Mouse (Mus musculus): ENCODE results near the gene Vmn1r2. TPM values are rescaled to one million over a fixed set of nuclear protein-coding genes. Genes with fewer than 3 reads are reported as not detected.
"Not testable (repeated sequence)": the region's sequence is repeated elsewhere in the genome, so short reads cannot be mapped to it uniquely, and the experiment has no call there.

The Vmn1r2 gene
- total RNA-seq (2014; fragmentation: Nextera tagmentation) (1.6 TPM in 1 of 2 replicates, not detected in the other), total RNA-seq (2017) (0.81 TPM in 1 of 2 replicates, not detected in the other), polyA plus RNA-seq (2012) (not detected in 2 replicates)

DNA sequence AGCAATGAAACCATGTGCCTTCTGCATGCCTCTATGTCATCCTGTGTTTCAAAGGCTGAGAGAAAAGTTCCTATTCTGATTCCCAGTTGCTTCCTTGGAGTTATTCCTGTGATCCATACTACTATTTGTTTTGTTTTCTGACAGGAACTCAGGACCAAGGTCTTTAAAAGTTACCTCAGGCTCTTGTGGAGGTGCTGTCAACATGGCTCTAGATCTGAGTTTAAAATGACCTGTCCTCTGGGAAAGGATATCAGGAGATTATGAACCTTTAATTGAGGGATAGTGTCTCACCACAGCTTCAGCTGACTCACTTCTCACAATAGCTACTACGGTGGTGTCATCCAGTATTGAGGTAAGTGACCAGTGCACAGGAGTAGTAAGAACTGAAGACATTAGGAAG is at the start of gene Vmn1r2:
Gene Vmn1r2, plus strand, starts transcription at position 301 of the 400 bp plus-strand sequence.
- not testable (repeated sequence) for DNase-seq (ENCODE audit: low spot score); H3K9me3 ChIP-seq (replicated peaks); ATAC-seq (ENCODE audit: extremely low read depth, insufficient number of reproducible peaks, low FRiP score, poor library complexity, severe bottlenecking); H3K4me1 ChIP-seq (ENCODE audit: insufficient read depth, low read depth, low read length); H3K27me3 ChIP-seq (ENCODE audit: insufficient read depth, low read length); H3K4me3 ChIP-seq (ENCODE audit: low read depth, low read length); H3K36me3 ChIP-seq (replicated peaks)

DNA sequence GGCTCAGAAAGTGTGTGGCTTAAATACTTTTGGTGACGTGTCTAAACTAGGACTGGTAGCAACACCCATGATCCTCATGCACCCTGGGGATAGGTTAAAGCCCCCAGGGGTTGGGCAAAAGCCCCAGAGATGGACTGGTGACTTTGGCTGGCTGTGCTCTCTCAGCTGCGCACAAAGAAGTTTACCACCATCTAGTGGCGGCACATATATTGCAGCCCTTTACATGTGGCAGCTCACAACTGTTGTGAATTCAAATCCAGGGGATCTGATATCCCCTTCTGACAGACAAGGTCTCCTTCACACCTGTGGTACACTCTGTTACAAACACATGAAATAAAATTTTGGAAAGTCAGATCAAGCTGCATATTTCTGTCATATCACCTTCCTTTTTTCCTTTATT is 19.2 kb upstream of the Vmn1r2 start:
- H3K9me3 ChIP-seq (replicated peaks); DNase-seq (ENCODE audit: low spot score); H3K4me1 ChIP-seq (ENCODE audit: insufficient read depth, low read depth, low read length); H3K4me3 ChIP-seq (ENCODE audit: low read depth, low read length); H3K27me3 ChIP-seq (ENCODE audit: insufficient read depth, low read length); H3K36me3 ChIP-seq (replicated peaks): not testable (repeated sequence)
- peak; percentile 48; the same call in 1 of the 2 replicates for ATAC-seq (ENCODE audit: extremely low read depth, insufficient number of reproducible peaks, low FRiP score, poor library complexity, severe bottlenecking)

DNA sequence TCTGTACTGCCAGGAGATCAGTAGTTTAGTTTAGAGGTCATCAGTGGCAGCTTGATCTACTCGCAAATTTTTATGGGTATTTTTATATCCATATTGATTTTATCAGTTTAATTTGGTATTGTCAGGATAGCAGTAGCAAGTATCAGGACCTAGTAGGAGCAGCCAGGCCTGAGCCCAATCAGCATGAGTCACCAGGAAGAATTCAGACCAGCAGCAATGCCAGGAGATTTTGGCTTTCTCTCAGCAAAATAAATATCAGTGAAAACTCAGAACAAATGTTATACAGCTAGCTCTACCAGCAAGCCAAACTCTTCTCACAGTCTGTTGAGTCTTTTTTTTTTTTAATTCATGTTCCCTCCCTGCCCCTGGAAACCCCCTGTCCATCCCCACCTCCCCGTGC is 13.8 kb upstream of the Vmn1r2 start:
- DNase-seq (ENCODE audit: low spot score); H3K9me3 ChIP-seq (replicated peaks); H3K27me3 ChIP-seq (ENCODE audit: insufficient read depth, low read length); H3K4me3 ChIP-seq (ENCODE audit: low read depth, low read length); H3K4me1 ChIP-seq (ENCODE audit: insufficient read depth, low read depth, low read length); H3K36me3 ChIP-seq (replicated peaks); ATAC-seq (ENCODE audit: extremely low read depth, insufficient number of reproducible peaks, low FRiP score, poor library complexity, severe bottlenecking): not testable (repeated sequence)

DNA sequence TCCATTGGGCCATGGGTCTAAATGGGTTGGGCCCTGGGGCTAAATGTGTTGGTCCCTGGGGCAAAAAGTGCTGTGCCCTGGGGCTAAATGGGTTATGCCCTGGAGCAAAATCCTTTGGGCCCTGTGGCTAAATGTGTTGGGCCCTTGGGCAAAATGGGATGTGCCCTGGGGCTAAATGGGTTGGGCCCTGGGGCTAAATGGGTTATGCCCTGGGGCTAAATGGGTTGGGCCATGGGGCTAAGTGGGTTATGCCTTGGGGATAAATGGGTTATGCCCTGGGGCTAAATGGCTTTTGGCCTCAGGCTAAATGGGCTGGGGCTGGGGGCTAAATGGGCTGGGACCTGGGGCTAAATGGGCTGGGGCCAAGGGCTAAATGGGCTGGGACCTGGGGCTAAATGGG is 2.7 kb upstream of the Vmn1r2 start:
- not testable (repeated sequence) for H3K27me3 ChIP-seq (ENCODE audit: insufficient read depth, low read length); DNase-seq (ENCODE audit: low spot score); H3K4me3 ChIP-seq (ENCODE audit: low read depth, low read length); ATAC-seq (ENCODE audit: extremely low read depth, insufficient number of reproducible peaks, low FRiP score, poor library complexity, severe bottlenecking); H3K36me3 ChIP-seq (replicated peaks); H3K4me1 ChIP-seq (ENCODE audit: insufficient read depth, low read depth, low read length); H3K9me3 ChIP-seq (replicated peaks)

DNA sequence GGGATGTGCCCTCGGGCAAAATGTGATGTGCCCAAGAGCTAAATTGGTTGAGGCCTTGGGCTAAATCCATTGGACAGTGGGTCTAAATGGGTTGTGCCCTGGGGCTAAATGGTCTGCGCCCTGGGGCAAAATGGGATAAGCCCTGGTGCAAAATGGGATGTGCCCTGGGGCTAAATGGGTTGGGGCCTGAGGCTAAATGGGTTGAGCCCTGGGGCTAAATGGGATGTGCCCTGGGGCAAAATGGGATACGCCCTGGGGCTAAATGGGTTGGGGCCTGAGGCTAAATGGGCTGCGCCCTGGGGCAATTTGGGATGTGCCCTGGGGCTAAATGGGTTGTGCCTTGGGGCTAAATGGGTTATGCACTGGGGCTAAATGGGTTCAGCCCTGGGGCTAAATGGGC is 2.1 kb upstream of the Vmn1r2 start:
- Histone ChIP-seq H3K4me3 (ENCODE audit: low read depth, low read length) (no peak overlapping the region), H3K4me1 (ENCODE audit: insufficient read depth, low read depth, low read length) (no peaks in the 10 kb centered on the region), H3K36me3 (replicated peaks) (no peaks in the 10 kb centered on the region), H3K9me3 (replicated peaks) (peaks cover 3% of the 10 kb centered on the region; the same call in 1 of the 2 replicates), H3K27me3 (ENCODE audit: insufficient read depth, low read length) (no peaks in the 10 kb centered on the region)
- TF ChIP-seq GATA1 (IDR thresholded peaks at IDR 0.05; ENCODE audit: borderline replicate concordance, low read length) (no peak), CTCF (IDR thresholded peaks at IDR 0.05; ENCODE audit: low read depth, low read length) (no peak), TAL1 (conservative IDR thresholded peaks at IDR 0.05; ENCODE audit: low read depth, low read length) (no peak), POLR2AphosphoS5 (IDR thresholded peaks at IDR 0.05; ENCODE audit: insufficient replicate concordance, low read depth, low read length) (no peak), GATA2 (IDR thresholded peaks at IDR 0.05; ENCODE audit: borderline replicate concordance, low read depth, low read length) (no peak)
- DNase-seq (ENCODE audit: low spot score) (no peak), ATAC-seq (ENCODE audit: extremely low read depth, insufficient number of reproducible peaks, low FRiP score, poor library complexity, severe bottlenecking) (no peak)

DNA sequence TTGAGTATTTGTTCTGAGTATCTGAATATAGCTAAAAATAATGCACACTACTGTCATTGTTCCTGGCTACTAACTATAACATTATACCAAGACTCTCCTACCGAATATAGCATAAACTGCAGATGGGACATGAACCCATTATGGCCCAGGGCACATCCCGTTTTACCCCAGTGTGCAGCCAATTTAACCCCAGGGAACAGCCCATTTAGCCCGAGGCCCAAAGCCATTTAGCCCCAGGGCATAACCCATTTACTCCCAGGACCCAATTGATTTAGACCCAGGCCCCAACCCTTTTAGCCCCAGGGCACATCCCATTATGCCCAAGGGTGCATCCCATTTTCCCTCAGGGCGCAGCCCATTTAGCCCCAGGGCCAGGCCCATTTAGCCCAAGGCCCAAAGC is 7.5 kb downstream of the Vmn1r2 start:
- not testable (repeated sequence) for H3K4me1 ChIP-seq (ENCODE audit: insufficient read depth, low read depth, low read length); H3K4me3 ChIP-seq (ENCODE audit: low read depth, low read length); ATAC-seq (ENCODE audit: extremely low read depth, insufficient number of reproducible peaks, low FRiP score, poor library complexity, severe bottlenecking); DNase-seq (ENCODE audit: low spot score); H3K9me3 ChIP-seq (replicated peaks); H3K27me3 ChIP-seq (ENCODE audit: insufficient read depth, low read length); H3K36me3 ChIP-seq (replicated peaks)

DNA sequence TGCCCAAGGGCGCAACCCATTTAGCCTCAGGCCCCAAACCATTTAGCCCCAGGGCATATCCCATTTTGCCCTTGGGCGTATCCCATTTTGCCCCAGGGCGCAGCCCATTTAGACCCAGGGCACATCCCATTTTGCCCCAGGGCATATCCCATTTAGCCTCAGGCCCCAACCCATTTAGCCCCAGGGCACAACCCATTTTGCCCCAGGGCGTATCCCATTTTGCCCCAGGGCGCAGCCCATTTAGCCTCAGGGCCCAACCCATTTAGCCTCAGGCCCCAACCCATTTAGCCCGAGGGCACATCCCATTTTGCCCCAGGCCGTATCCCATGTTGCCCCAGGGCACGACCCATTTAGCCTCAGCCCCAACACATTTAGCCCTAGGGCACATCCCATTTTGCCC is 8.6 kb downstream of the Vmn1r2 start:
- H3K4me3 ChIP-seq (ENCODE audit: low read depth, low read length); H3K27me3 ChIP-seq (ENCODE audit: insufficient read depth, low read length); DNase-seq (ENCODE audit: low spot score); H3K4me1 ChIP-seq (ENCODE audit: insufficient read depth, low read depth, low read length); ATAC-seq (ENCODE audit: extremely low read depth, insufficient number of reproducible peaks, low FRiP score, poor library complexity, severe bottlenecking); H3K9me3 ChIP-seq (replicated peaks); H3K36me3 ChIP-seq (replicated peaks): not testable (repeated sequence)

DNA sequence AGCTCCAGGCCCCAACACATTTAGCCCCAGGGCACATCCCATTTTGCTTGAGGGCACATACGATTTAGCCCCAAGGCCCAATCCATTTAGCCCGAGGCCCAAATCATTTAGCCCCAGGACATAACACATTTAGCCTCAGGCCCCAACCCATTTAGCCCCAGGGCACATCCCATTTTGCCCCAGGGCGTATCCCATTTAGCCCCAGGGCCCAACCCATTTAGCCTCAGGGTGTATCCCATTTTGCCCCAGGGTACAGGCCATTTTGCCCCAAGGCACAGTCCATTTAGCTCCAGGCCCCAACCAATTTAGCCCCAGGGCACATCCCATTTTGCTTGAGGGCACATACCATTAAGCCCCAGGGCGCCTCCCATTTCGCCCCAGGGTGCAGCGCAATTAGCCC is 9.1 kb downstream of the Vmn1r2 start:
- H3K27me3 ChIP-seq (ENCODE audit: insufficient read depth, low read length): not testable (repeated sequence)

DNA sequence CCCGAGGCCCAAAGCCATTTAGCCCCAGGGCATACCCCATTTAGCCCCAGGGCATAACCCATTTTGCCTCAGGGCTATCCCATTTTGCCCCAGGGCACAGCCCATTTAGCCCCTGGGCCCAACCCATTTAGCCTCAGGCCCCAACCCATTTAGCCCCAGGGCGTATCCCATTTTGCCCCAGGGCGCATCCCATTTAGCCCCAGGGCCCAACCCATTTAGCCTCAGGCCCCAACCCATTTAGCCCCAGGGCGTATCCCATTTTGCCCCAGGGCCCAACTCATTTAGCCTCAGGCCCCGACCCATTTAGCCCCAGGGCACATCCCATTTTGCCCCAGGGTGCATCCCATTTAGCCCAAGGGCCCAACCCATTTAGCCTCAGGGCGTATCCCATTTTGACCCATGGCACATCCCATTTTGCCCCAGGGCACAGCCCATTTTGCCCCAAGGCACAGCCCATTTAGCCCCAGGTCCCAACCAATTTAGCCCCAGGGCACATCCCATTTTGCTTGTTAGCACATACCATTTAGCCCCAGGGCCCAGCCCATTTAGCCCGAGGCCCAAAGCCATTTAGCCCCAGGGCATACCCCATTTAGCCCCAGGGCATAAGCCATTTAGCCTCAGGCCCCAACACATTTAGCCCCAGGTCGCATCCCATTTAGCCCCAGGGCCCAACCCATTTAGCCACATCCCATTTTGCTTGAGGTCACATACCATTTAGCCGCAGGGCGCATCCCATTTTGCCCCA is 9.8 kb downstream of the Vmn1r2 start:
- not testable (repeated sequence) for H3K9me3 ChIP-seq (replicated peaks); H3K27me3 ChIP-seq (ENCODE audit: insufficient read depth, low read length); ATAC-seq (ENCODE audit: extremely low read depth, insufficient number of reproducible peaks, low FRiP score, poor library complexity, severe bottlenecking); H3K4me1 ChIP-seq (ENCODE audit: insufficient read depth, low read depth, low read length); DNase-seq (ENCODE audit: low spot score); H3K36me3 ChIP-seq (replicated peaks); H3K4me3 ChIP-seq (ENCODE audit: low read depth, low read length)

More for the DNA sequence above, 9.1 kb downstream of the Vmn1r2 start:
- not testable (repeated sequence) for H3K4me3 ChIP-seq (ENCODE audit: low read depth, low read length); ATAC-seq (ENCODE audit: extremely low read depth, insufficient number of reproducible peaks, low FRiP score, poor library complexity, severe bottlenecking); H3K4me1 ChIP-seq (ENCODE audit: insufficient read depth, low read depth, low read length); DNase-seq (ENCODE audit: low spot score); H3K9me3 ChIP-seq (replicated peaks); H3K36me3 ChIP-seq (replicated peaks)

DNA sequence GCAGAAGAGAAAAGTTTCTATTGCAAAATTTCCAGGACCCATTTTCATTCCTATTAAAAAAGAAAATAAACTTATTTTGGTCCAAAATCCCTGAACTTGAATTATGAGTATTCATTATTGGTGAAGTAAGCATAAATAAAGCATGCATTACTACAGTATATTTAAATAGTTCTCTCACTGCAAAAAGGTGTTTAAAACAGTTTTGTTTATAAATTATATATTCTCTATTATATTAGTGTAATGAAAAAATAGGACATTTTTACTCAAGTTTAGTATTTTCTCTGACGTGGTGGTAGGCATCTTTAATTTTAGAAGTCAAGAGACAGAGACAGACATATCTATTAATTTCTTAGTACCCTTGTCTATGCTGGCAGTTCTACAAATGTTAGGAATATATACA is 18.1 kb downstream of the Vmn1r2 start, which contains the start of gene Vmn1r3:
Gene Vmn1r3, minus strand, starts transcription at position 101 of the 400 bp plus-strand sequence.
- not testable (repeated sequence) for H3K9me3 ChIP-seq (replicated peaks); DNase-seq (ENCODE audit: low spot score); H3K4me3 ChIP-seq (ENCODE audit: low read depth, low read length); ATAC-seq (ENCODE audit: extremely low read depth, insufficient number of reproducible peaks, low FRiP score, poor library complexity, severe bottlenecking); H3K36me3 ChIP-seq (replicated peaks); H3K4me1 ChIP-seq (ENCODE audit: insufficient read depth, low read depth, low read length); H3K27me3 ChIP-seq (ENCODE audit: insufficient read depth, low read length)

All from G1E (cell line).